Mouse (Mus musculus): Measurements from ENCODE around the gene Ascc1. TPM values are rescaled to one million over a fixed set of nuclear protein-coding genes. Genes with fewer than 3 reads are reported as not detected.

Gene Ascc1
- polyA plus RNA-seq, 1 experiment from 2014 or later: 50.2 TPM

DNA sequence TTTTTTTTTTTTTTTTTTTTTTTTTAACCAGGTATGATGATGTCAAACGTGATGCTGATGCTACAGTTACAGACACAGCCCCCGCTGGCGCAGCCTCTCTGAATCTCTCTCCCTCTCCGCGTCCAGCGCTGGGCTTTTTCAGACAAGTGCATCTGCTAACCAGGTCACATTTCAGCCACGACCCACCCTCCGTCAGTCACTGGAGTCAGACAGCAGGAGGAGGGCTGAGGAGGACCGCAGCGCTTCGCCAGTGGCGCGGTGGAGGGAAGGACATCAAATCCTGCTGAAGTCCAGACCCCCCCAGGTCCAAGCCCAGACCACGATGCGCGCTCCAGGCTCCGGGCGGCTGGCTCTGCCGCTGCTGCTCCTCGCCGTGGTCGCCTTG is 103.5 kb downstream of the Ascc1 start, which contains the start of gene Spock2:
Spock2 (plus strand) TSS at position 74 of the 385 bp plus-strand sequence.
- Histone ChIP-seq H3K4me1 (ENCODE audit: control insufficient read depth, insufficient read depth, low read length) (peaks cover 11% of the 10 kb centered on the region), H3K9ac (ENCODE audit: low read length) (peak within 1 kb of the TSS; percentile 82), H3K27ac (ENCODE audit: low read depth, low read length) (peak within 1 kb of the TSS; percentile 79), H3K9me3 (replicated peaks; ENCODE audit: control insufficient read depth, low read length) (no peaks in the 10 kb centered on the region), H3K27me3 (replicated peaks; ENCODE audit: control insufficient read depth, insufficient read depth, low read length) (peaks cover 6% of the 10 kb centered on the region; the same call in 1 of the 2 replicates), H3K36me3 (ENCODE audit: control insufficient read depth, insufficient read depth, low read length) (no peaks in the 10 kb centered on the region), H3K4me2 (ENCODE audit: low read length) (peak within 1 kb of the TSS; percentile 93), H3K4me3 (ENCODE audit: low read depth, low read length) (peak within 1 kb of the TSS; percentile 59)
- DNase-seq (ENCODE audit: low spot score) (peak; percentile 75), ATAC-seq (peak; percentile 36; the same call in 1 of the 2 replicates)
- 0% methylated on average over 22 of the region's 22 CpGs for WGBS

DNA sequence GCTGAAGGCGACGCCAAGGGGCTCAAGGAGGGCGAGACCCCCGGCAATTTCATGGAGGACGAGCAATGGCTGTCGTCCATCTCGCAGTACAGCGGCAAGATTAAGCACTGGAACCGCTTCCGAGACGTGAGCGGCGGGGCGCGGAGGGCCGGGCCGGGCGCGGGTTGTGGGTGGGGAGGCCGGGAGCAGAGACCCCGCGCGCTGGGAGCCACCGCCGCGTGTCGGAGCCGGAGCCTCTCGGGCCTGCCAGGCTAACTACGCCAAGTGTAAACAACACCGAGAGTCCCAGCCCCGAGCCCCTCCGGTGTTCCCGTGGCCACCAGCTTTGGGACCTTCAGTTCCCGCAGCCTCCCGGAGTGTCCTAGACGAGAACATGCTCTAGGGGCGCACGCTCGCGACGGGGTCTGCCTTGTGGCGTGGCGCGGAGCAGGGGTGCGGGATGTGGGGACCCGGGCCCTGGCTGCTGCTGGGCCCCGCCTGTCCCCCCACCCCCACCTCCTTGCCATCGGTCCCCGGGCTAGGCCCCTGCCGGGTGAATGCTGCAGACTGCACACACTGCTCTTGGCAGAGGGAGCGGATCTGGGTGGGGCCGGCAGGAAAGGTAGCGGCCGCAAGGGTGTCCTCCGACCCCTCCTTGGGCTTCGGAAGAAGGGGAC is 104.1 kb downstream of the Ascc1 start:
- H3K27ac ChIP-seq (ENCODE audit: low read depth, low read length): peak overlapping the region; percentile 79
- no peaks in the 10 kb centered on the region for H3K36me3 ChIP-seq (ENCODE audit: control insufficient read depth, insufficient read depth, low read length)
- H3K9me3 ChIP-seq (replicated peaks; ENCODE audit: control insufficient read depth, low read length): no peaks in the 10 kb centered on the region
- peaks cover 6% of the 10 kb centered on the region; the same call in 1 of the 2 replicates for H3K27me3 ChIP-seq (replicated peaks; ENCODE audit: control insufficient read depth, insufficient read depth, low read length)
- DNase-seq (ENCODE audit: low spot score) (peak; percentile 66), ATAC-seq (peak; percentile 76)
- under 1% methylated on average over 54 of the region's 57 CpGs for WGBS
- H3K4me3 ChIP-seq (ENCODE audit: low read depth, low read length): peak overlapping the region; percentile 59
- H3K9ac ChIP-seq (ENCODE audit: low read length): peak overlapping the region; percentile 82
- peak overlapping the region; percentile 93 for H3K4me2 ChIP-seq (ENCODE audit: low read length)
- H3K4me1 ChIP-seq (ENCODE audit: control insufficient read depth, insufficient read depth, low read length): peaks cover 11% of the 10 kb centered on the region

DNA sequence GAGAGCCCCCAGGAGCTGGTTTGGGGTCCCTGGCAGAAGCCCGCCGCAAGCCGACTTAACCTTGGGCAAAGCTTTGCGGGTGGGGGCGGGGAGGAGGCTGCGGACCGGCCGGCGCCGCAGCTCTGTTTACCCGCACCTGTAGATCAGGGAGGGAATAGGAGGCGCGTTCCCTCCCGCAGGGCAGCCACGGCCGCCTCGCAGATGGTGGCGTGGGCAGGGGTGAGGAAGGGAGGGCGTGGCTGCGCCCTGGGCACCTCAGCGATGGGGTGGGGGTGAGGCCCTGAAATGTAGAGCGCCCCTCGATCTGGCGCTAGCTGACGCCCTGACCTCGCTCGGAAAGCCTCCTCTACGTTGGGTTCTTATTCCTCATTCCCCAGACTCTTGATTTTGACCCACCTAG is 104.8 kb downstream of the Ascc1 start:
- H3K9ac ChIP-seq (ENCODE audit: low read length): peak overlapping the region; percentile 82
- no peaks in the 10 kb centered on the region for H3K36me3 ChIP-seq (ENCODE audit: control insufficient read depth, insufficient read depth, low read length)
- DNase-seq (ENCODE audit: low spot score): peak; percentile 23
- peak overlapping the region; percentile 59 for H3K4me3 ChIP-seq (ENCODE audit: low read depth, low read length)
- peaks cover 6% of the 10 kb centered on the region; the same call in 1 of the 2 replicates for H3K27me3 ChIP-seq (replicated peaks; ENCODE audit: control insufficient read depth, insufficient read depth, low read length)
- peak overlapping the region; percentile 93 for H3K4me2 ChIP-seq (ENCODE audit: low read length)
- under 1% methylated on average over 28 of the region's 28 CpGs for WGBS
- no peak overlapping the region for H3K27ac ChIP-seq (ENCODE audit: low read depth, low read length)
- no peaks in the 10 kb centered on the region for H3K9me3 ChIP-seq (replicated peaks; ENCODE audit: control insufficient read depth, low read length)
- H3K4me1 ChIP-seq (ENCODE audit: control insufficient read depth, insufficient read depth, low read length): peaks cover 11% of the 10 kb centered on the region
- no peak for ATAC-seq

DNA sequence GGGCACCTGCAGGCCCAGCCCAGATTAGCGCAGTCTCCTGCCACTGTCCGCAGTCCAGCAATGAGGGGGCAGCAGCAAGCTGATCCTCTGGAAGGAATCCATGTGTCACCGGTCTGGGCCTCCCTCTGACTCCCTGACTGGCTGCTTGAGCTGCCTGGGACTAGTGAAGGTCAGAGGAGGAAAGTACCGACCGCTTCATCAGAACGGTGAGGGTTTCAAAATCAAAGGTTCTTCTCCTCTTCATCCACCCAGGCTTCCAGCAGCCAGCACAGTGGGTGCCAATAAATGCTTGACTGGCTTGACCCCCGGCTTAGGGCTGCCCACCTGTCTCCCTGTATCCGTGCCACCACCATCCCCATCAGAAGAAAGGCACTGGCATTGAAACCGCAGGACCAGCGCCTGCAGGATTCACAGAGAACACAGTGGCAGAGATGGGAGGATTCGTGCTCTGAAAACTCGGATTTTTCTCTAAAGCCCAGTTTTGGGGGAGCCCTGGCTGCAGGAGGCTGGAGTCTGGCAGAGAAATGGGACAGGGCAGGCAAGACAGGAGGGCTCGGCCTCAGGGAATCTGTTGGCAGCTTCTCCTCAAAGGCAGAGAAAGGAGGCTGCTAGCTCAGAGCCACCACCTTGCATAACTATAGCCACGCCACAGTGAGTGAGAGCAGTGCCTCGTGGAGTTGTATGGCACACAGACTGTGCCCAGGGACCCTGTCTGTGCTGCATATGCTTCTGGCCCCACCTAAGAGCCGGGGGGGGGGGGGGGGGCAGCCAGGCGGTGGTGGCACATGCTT is 105.9 kb downstream of the Ascc1 start:
- Histone ChIP-seq H3K4me1 (ENCODE audit: control insufficient read depth, insufficient read depth, low read length) (peaks cover 15% of the 10 kb centered on the region), H3K9ac (ENCODE audit: low read length) (peak overlapping the region; percentile 82; the same call in 1 of the 2 replicates)
- WGBS: 34% methylated on average over 16 of the region's 17 CpGs

DNA sequence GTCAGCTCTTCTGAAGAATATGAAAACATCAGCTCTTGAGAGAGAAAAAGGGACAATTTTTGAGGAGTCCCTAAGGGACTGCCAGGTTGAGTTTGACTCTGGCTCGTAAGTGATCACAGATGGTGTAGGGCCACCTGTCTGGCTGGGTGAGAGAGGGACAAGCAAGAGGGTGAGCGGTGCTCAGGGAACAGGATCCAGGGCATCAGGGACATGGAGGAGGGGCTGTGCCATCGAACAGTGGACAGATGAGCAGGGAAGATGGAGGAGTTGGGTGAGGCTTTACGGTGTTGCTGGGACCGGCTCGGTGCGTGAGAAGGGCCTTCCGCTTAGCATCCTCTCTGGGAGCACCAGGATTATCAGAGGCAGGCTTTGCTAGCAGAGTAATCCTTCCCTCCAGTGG is 106.7 kb downstream of the Ascc1 start:
- Histone ChIP-seq H3K4me1 (ENCODE audit: control insufficient read depth, insufficient read depth, low read length) (peaks cover 16% of the 10 kb centered on the region), H3K27ac (ENCODE audit: low read depth, low read length) (no peak overlapping the region), H3K4me2 (ENCODE audit: low read length) (no peak overlapping the region), H3K36me3 (ENCODE audit: control insufficient read depth, insufficient read depth, low read length) (no peaks in the 10 kb centered on the region), H3K9ac (ENCODE audit: low read length) (no peak overlapping the region), H3K27me3 (replicated peaks; ENCODE audit: control insufficient read depth, insufficient read depth, low read length) (peaks cover 6% of the 10 kb centered on the region; the same call in 1 of the 2 replicates), H3K9me3 (replicated peaks; ENCODE audit: control insufficient read depth, low read length) (no peaks in the 10 kb centered on the region), H3K4me3 (ENCODE audit: low read depth, low read length) (no peak overlapping the region)
- DNase-seq (ENCODE audit: low spot score): no peak
- no peak for ATAC-seq
- WGBS: 78% methylated on average over 8 of the region's 8 CpGs

More for the DNA sequence above, 105.9 kb downstream of the Ascc1 start:
- Histone ChIP-seq H3K4me2 (ENCODE audit: low read length) (peak overlapping the region; percentile 93), H3K27me3 (replicated peaks; ENCODE audit: control insufficient read depth, insufficient read depth, low read length) (peaks cover 6% of the 10 kb centered on the region; the same call in 1 of the 2 replicates), H3K4me3 (ENCODE audit: low read depth, low read length) (peak overlapping the region; percentile 59), H3K9me3 (replicated peaks; ENCODE audit: control insufficient read depth, low read length) (no peaks in the 10 kb centered on the region), H3K27ac (ENCODE audit: low read depth, low read length) (no peak overlapping the region), H3K36me3 (ENCODE audit: control insufficient read depth, insufficient read depth, low read length) (no peaks in the 10 kb centered on the region)
- ATAC-seq: no peak
- no peak for DNase-seq (ENCODE audit: low spot score)

DNA sequence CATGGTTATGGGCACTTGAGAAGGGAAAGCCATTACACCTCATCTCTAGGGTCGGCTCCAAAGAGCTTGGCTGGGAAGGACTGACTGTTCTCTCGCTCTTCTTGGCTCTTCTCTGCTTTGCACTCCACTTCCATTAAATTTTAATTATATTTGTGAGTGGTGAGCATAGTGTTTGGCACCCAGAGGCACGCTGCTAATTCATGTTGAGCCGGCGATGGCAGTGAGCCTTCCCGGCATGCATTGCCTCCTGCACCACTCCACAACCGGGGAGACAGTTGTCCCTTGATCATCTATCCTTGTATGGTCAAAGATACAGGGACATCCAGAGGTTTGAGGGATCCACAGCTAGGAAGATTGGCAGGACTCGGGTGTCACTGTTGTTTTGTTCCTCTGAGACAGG is 107.4 kb downstream of the Ascc1 start:
- H3K4me2 ChIP-seq (ENCODE audit: low read length): no peak overlapping the region
- DNase-seq (ENCODE audit: low spot score) (no peak), ATAC-seq (no peak)
- no peak overlapping the region for H3K27ac ChIP-seq (ENCODE audit: low read depth, low read length)
- 72% methylated on average over 8 of the region's 8 CpGs for WGBS
- H3K4me1 ChIP-seq (ENCODE audit: control insufficient read depth, insufficient read depth, low read length): peaks cover 17% of the 10 kb centered on the region
- no peaks in the 10 kb centered on the region for H3K36me3 ChIP-seq (ENCODE audit: control insufficient read depth, insufficient read depth, low read length)
- H3K27me3 ChIP-seq (replicated peaks; ENCODE audit: control insufficient read depth, insufficient read depth, low read length): peaks cover 6% of the 10 kb centered on the region; the same call in 1 of the 2 replicates
- no peak overlapping the region for H3K9ac ChIP-seq (ENCODE audit: low read length)
- no peak overlapping the region for H3K4me3 ChIP-seq (ENCODE audit: low read depth, low read length)
- H3K9me3 ChIP-seq (replicated peaks; ENCODE audit: control insufficient read depth, low read length): no peaks in the 10 kb centered on the region

DNA sequence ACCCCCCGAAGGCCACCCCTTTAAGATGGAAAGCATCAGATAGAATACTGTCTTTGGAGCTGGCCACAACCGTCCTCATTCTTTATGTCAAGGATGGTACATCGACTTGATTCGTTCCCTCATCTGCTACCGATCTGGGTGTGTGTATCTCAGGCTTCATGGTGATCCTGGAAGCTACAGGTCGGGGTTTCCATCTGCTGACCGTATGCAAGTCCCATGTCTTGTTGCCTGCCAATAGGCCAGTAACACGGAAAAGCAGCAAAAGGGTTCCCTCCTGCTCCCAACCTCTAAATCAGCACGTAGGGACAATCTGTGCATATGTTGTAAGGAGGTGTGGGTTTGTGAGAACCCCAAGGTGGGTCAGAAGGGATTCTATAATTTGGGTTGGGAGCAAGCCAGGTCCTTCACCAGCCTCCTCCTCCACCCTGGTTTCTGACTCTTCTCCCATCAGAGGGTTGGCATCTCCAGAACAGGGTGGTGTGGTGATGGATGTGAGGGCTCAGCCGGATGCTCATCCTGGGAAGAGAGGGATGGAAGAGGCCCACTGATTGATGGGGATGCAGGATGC is 108.4 kb downstream of the Ascc1 start:
- no peaks in the 10 kb centered on the region for H3K36me3 ChIP-seq (ENCODE audit: control insufficient read depth, insufficient read depth, low read length)
- 0 out of 2 replicates have a peak, but pooled peaks cover 5% of the 10 kb centered on the region for H3K27me3 ChIP-seq (replicated peaks; ENCODE audit: control insufficient read depth, insufficient read depth, low read length)
- no peaks in the 10 kb centered on the region for H3K9me3 ChIP-seq (replicated peaks; ENCODE audit: control insufficient read depth, low read length)
- 93% methylated on average over 10 of the region's 10 CpGs for WGBS
- H3K27ac ChIP-seq (ENCODE audit: low read depth, low read length): no peak overlapping the region
- peaks cover 17% of the 10 kb centered on the region for H3K4me1 ChIP-seq (ENCODE audit: control insufficient read depth, insufficient read depth, low read length)
- H3K4me2 ChIP-seq (ENCODE audit: low read length): no peak overlapping the region
- H3K4me3 ChIP-seq (ENCODE audit: low read depth, low read length): no peak overlapping the region
- ATAC-seq (no peak), DNase-seq (ENCODE audit: low spot score) (no peak)
- H3K9ac ChIP-seq (ENCODE audit: low read length): no peak overlapping the region

DNA sequence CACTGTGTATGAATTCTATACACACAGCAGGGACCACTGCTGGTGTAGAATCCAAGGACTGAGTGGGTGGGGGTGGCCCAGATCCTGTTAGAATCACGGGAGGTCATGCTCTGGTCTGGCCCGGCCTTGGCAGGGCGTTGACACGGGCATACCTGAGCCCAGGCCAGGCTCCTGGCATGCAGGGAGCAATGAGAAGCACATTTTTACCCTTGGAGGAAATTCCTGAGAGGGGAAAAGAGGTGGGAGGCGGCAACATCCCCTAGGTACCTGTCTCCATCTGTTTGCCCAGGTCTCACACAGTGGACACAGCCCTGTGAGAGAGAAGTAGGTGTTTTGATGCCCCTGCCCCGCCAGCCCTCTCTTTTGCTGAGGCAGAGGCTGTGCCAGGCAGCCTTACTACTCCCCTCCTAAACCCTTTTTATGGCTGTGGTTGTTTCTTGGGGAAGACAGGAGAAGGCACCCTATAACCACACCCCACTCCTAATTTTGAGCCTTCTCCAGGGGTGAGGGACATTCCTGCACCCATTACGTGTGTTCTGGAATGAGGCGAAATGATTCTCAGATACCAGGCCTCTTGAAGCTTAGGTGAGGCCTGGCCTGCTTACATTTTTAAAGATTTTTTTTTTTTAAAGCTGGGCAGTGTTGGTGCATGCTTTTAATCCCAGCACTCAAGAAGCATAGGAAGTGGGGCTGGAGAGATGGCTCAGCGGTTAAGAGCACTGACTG is 111.5 kb downstream of the Ascc1 start:
- Histone ChIP-seq H3K4me1 (ENCODE audit: control insufficient read depth, insufficient read depth, low read length) (peaks cover 22% of the 10 kb centered on the region), H3K36me3 (ENCODE audit: control insufficient read depth, insufficient read depth, low read length) (no peaks in the 10 kb centered on the region), H3K9me3 (replicated peaks; ENCODE audit: control insufficient read depth, low read length) (no peaks in the 10 kb centered on the region), H3K27ac (ENCODE audit: low read depth, low read length) (no peak overlapping the region), H3K9ac (ENCODE audit: low read length) (no peak overlapping the region), H3K27me3 (replicated peaks; ENCODE audit: control insufficient read depth, insufficient read depth, low read length) (no peaks in the 10 kb centered on the region), H3K4me2 (ENCODE audit: low read length) (no peak overlapping the region), H3K4me3 (ENCODE audit: low read depth, low read length) (no peak overlapping the region)
- 86% methylated on average over 9 of the region's 9 CpGs for WGBS
- ATAC-seq (no peak), DNase-seq (ENCODE audit: low spot score) (no peak)

All from forebrain, embryonic 14.5 days (tissue).